Mouse (Mus musculus) ES-Bruce4 (cell line): ENCODE measurements around the gene Gpc5.

Experiments
- CTCF ChIP-seq: IDR thresholded peaks from one replicate; pipeline ENCODE4 v1.8.1; 2011; ENCODE audit warnings: low read depth, low read length
- EP300 ChIP-seq: IDR thresholded peaks from 2 replicates; pipeline ENCODE4 v1.6.1; 2011; ENCODE audit warnings: low read depth, low read length; ENCODE audit not compliant: insufficient read depth
- POLR2A ChIP-seq: IDR thresholded peaks from one replicate; pipeline ENCODE4 v1.8.1; 2011; ENCODE audit warnings: low read length; ENCODE audit not compliant: insufficient read depth

DNA sequence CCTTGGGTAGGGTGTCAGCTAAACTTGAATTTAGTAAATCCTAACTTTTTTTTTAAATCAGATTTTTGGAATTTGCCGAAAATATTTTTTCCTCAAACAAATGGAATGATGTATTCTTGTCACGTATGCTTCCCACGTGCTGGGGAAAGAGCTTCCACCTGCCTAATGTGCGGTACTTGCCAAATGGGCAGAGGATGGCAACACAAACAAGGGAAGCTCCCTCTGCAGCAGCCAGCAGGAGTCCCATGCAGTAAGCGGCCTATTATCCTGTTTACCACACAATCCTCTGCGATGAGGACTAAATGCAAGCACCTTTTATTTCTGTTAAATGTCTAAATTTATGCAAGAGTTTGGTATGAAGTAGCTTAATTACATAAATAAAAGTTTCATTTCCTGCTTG is 178.4 kb downstream of the Gpc5 start:
- TF ChIP-seq POLR2A (no peak), CTCF (no peak), EP300 (no peak)
